Mouse (Mus musculus): ENCODE measurements around the gene Muc5ac. TPM values are rescaled to one million over a fixed set of nuclear protein-coding genes. Genes with fewer than 3 reads are reported as not detected.

Gene Muc5ac
- not detected for polyA plus RNA-seq (2017; shearing (Covaris generic))

GRCm38 (mm10) chr7:141788677-141789452, at the start of gene Muc5ac:
Gene Muc5ac (plus strand): TSS chr7:141788972.

GRCm38 (mm10) chr7:141838779-141839178, 50.0 kb downstream of the Muc5ac start, which contains the start of gene Muc5b:
Gene Muc5b (plus strand): TSS chr7:141839070.

Other genes with a start within 250 kb of the Muc5ac start
- 10 to 100 TPM; 19.3 to 22.0 TPM for gene Chid1, start 249.1 kb upstream of the Muc5ac start, polyA plus RNA-seq (2017; shearing (Covaris generic))
- gene Ap2a2, start 226.8 kb upstream of the Muc5ac start, polyA plus RNA-seq (2017; shearing (Covaris generic)) = 10 to 100 TPM; 38.7 to 46.7 TPM
- gene Muc6, start 133.7 kb upstream of the Muc5ac start, polyA plus RNA-seq (2017; shearing (Covaris generic)) = 1 to 10 TPM in 1 of 2 experiments, under 1 TPM in 1; 0.22 to 1.1 TPM
- gene Muc2, start 98.6 kb upstream of the Muc5ac start, polyA plus RNA-seq (2017; shearing (Covaris generic)) = under 1 TPM; 0.24 to 0.48 TPM
- gene Muc5b, start 50.1 kb downstream of the Muc5ac start, polyA plus RNA-seq (2017; shearing (Covaris generic)) = under 1 TPM in 1 of 2 experiments, not detected in 1; 0.21 TPM
- gene Tollip, start 129.5 kb downstream of the Muc5ac start, polyA plus RNA-seq (2017; shearing (Covaris generic)) = 10 to 100 TPM; 37.9 to 44.7 TPM
- under 1 TPM; 0.65 to 0.83 TPM for gene Brsk2, start 160.8 kb downstream of the Muc5ac start, polyA plus RNA-seq (2017; shearing (Covaris generic))

Data from inflammation-experienced regulatory T-cells (primary cell).